Mouse (Mus musculus) thymus, postnatal 25 days (tissue): ENCODE results near the gene Atg16l2.
A peak's percentile ranks its signal among the peaks of the same experiment; 100 is the strongest.

Source experiments
- DNase-seq: peaks from one replicate; pipeline ENCODE4 v3.0.0; 2022

The Atg16l2 gene

DNA sequence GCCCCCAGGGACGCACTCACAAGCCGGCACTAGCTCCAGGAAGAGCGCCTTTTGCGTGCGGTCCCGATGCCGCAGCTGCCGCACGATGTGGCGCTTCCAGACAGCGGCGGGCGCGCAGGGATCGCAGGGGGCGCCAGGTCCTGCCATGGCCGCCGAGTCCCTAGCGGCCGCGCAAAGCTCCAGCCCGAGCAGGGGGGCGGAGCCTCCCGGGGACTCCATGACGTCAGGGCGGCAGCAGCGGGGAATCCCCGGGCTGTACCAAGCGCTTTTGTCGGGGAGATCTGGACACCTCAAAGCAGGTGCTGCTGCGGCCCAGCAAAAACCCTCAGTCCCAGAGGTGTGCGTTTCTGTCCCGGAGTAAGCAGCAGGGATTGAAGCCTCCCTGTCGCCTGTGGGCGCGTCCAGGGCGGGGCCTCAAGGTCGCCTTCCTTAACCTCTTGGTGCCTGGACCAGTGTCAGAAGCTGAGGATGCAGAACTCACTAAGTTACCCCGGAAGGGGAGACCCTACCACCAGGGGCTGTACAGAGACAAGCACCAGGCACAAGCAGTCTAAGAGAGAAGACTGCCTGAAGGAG is at the start of gene Atg16l2:
Gene Atg16l2 (minus strand): TSS at position 371 of the 576 bp plus-strand sequence.
- peak; percentile 98 for DNase-seq

DNA sequence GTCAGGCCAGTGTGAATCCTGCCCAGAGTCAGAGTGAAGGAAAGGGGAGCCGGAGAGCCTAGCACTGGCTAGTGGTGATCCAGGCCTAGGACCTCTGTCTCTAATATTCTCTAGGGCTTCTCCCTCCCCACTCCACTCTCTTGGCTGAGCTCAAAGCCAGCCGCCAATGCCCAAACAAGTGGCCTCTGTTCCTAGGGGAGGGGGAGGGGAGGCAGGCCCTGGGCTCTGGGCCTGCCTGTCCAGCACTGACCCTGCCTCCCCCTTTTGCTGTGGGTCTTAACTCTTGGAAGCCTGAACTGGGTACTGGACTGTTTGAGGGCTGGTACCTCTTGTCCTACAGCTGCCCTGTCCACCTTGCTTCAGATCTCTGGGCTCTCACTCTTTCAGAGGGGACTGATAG is 47.8 kb upstream of the Atg16l2 start:
- DNase-seq, result no peak

DNA sequence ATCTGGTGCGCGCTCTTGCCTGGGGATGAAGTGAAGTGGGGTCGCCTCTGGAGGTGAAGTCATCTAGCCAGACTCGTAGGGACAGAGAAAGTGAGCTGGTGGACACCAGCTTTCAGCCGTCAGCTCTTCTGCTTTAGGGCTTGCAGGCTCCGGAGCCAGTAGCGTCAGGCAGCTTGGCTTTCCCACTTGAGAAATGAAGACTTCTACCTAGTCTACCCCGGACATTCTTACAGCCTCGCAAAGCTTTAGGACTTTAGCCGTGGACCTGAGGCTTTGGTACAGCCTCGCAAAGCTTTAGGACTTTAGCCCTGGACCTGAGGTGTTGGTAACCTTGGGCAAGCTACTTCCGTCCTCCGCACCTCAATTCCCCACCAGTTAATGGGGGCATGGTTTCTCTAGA is 46.3 kb upstream of the Atg16l2 start:
- DNase-seq, result no peak

DNA sequence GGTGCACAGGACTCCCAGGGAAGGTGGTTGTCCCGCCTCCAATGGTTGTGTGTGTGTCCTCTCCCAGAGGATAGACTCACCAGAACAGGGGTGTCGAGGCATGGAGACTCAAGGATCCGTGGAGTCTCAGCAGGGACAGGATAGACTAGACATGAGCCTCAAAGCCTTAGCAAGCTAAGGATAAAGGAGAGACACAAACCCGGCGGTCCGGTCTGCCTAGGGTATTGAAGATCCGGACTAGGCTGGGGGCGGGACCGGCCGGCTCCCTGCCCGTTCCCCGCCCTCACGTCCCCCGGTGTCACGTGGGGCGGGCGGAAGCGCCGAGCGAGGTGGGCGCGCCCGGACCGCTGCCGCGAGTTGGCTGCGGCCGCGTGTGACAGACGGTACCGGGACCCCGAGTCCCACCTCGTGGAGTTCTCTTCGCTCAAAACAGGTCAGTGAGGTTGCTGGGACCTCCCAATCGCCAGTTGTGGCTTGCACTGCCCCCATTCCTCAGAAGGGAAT is 45.8 kb upstream of the Atg16l2 start, which contains the start of gene Arap1:
Gene Arap1 (plus strand): TSS at position 301 of the 504 bp plus-strand sequence.
- peak; percentile 64 for DNase-seq

DNA sequence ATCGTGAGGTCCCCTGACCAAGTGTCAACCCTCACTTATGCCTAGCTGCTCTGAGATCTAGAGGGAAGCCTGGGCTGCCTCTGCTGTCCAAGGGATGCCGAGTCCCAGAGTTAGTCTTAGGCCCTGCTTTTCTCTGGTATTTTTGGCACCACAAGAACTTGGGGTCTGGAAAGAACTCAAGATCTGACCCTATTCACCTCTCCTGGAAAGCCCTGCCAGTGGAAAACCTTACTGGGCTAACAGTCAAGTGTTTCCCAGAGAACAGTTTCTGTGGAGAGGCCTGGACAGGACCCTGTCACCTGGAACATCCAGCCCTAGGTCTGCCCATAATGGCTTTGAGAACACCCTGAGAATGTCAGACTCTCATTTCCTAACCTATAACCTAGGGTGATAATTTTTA is 44.9 kb upstream of the Atg16l2 start:
- no peak for DNase-seq

DNA sequence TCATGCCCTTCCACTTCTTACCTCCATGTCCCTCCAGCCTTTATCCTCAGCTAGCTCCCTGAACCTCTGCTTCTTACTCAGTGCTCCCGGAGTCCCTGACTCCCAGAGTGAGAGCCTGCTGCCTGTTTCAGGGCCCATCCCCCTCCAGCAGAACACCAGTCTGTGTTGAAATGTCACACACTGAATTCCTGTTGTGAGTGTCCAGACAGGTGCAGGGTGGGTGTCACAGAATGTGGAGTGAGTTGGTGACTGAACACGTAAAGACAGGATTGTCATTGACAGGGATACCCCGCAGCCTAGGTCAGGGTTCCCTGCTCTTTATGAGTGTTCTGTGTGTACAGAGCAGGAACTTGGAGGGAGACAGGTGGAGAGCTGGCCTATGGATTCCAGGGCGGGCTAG is 42.8 kb upstream of the Atg16l2 start:
- no peak for DNase-seq

DNA sequence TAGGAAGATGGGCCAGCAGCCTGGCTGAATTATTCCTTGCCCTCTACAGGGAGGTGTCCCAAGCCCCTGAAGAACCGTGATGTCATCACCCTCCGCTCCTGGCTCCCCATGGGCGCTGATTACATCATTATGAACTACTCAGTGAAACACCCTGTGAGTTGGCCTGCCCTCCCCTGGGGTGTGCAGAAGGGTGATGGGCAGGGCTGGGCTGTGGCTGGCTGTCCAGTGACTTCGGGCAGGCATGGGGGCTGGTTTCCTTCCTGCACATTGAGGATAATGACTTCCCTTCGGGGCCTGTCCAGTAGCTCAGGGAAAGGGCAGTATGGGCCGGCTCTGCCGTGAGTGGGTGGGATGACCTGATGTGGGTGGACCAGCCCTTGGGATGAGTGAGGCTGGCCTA is 41.1 kb upstream of the Atg16l2 start:
- DNase-seq, result no peak

DNA sequence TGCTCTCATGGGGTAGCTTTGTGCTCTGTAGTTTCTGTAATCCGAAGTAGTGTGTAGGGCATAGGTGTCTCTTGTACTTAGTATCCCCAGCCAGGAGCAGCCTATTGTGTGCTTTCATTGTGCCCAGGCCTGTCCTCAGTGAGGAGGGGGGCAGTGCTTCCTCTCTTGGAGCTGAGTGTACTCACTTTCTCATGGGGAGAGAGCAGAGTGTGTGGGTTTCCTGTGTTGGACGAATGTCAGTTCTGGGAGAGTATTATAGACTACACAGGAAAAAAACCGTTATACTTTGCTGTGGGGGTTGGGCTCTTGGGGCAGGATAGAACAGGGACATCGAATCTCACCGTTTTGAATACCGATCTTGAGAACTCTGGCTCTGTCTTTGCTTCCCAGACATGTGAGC is 39.4 kb upstream of the Atg16l2 start:
- peak; percentile 56 for DNase-seq

DNA sequence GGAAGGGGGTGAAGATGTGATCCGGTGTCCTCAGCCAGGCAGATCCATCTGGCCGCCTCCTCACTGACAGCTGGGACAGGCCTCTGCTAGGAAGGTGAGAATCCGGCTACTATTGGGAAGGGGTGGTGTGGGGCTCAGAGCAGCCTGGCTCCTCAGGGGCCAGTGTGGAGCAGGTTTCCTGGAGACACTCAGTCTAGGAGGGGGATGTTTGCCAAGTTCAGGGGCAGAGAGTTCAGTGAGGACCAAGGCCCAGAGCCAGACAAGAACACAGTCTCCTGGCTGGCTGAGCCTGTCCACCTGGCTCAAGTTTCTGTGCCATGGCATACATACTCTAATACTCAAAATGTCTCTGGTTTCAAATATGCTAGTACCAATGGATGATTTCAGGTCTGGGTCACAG is 35.4 kb upstream of the Atg16l2 start:
- DNase-seq, result no peak

DNA sequence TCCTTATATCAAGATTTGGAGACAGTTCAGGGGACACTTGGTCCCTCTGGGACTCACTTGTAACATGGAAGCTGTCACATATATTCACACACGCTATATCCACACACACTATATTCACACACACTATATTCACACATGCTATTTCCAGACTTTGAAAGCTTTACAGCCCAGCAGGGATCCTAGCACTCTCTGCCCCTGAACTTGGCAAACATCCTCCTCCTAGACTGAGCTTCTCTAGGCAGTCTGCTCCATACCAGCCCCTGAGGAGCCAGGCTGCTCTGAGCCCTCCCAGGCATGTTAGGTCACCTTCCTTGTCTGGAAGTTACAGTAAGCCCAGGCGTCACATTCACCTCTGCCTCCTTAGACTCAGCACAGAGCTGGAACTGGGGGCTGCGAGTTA is 34.6 kb upstream of the Atg16l2 start:
- DNase-seq, result no peak

DNA sequence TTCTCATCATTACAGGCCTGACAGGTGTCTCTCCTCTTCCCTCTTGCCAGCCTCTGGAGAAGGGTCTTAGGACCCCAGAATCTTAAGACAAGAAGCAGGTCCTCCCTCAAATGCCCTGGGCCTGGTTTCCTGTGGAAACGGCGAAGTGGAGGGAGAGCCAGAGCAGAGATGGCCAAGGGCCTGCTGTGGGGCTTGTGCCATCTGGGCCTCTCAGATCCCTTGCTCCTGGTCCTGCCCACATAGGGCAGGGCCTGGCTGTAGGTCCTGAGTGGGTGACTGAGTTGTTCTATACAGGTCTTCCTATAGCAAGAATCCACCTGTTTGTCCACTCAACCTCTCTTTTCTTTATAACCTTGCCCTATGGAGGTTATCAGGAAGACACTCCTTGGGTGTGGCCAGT is 33.2 kb upstream of the Atg16l2 start:
- DNase-seq, result no peak

DNA sequence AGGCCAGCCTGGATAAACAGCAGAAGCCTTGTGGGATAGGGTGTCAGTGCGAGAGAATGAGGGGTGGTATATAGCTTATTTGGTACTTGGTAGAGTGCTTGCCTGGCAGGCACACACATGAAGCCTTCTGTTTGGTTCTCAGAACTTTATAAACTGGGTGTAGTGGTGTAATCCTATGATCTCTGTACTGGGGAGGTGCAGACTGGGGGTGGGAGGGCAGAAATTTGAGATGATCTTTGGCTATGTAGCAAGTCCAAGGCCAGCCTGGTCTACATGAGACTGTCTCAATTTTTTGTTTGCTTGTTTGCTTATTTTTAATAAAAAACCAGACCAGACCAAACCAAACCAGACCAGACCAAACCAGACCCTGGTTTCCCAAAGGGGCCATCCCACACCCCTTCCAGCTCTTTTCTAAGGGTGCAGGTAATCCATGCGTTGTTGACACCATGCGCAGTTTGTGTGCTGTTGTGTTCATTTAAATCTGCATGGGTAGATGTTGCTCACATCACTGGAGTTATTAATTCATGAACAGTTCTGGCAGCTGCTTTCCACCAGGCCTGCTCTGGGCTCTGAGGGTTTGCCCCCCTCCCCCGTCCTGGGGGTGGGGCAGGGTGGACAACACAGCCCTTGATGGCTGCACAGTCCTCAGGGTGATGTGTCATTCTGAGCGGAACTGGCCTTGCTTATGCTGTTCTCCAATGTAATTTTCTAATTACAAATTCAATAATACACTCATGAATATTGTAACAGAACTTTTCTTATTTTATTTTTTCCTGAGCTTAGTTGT is 30.2 kb upstream of the Atg16l2 start:
- no peak for DNase-seq

DNA sequence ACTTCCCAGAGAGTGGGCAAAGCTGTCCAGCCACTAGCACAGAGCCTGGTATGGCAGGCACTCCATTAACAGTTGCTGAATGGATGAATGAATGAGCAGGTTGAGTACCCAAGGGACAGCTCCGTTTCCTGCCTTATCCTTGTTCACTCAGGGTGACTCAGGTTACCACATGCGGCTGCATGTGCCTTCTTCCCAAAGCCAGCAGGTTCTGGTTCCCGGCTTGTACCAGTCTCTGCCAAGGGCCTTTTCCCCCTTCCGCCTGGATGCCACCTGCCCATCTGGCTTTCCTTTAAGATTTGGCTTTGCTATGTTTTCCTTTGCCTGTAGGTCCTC is 28.8 kb upstream of the Atg16l2 start:
- no peak for DNase-seq

DNA sequence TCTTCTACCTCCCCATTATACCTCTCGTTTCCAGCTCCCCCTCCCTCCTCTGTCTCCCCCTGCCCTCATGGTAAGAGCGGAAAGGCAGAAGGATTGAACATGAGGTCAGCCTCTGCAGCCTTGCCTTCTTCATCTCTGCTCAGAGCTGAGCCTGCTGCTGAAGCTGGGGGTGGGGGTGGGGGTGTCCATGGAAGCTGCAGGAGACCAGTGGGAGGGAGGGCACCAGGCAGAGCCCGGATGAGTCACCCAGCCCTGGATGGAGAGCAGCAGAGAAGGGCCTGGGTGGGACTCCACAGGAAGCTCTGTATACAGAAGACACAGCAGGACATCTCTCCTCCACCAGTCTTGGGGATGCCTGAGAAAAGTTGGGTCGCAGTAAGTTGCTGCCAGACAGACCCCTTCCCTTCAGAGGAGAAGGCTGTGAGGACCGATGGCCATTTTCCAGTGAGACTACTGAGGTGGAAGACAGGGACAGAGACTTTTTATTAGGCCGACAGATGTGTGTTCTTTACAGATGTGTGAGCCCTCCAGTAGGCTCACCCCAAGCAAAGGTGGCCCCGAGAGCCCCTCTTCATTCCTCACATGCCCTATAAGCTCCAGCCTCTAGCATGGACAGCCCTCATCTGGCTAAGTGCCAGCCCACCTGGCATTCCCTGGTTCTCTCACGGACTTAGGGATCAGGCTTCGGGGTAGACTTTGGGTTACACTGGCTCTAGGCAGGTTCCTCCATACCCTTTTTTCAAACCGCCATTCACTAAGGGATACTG is 28.2 kb upstream of the Atg16l2 start:
- no peak for DNase-seq

DNA sequence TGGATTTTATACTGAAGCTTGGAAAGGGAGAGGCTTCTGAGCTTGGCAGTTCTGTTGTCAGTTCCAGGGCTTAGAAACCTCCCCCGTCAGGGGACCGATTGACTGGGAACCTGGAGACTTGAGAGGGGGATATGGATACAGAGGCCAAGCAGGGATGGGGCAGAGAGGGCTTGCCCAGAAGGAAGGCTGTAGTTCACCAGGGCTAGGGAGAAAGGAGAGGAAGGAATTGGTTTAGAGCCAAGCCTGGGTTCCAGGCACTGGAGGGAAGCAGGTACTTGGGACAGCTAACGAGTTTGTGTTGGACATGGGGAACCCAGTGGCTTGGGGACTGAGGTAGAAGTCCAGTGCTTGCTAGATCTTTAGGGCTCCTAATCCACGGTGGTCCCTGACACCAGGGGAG is 27.6 kb upstream of the Atg16l2 start:
- no peak for DNase-seq

DNA sequence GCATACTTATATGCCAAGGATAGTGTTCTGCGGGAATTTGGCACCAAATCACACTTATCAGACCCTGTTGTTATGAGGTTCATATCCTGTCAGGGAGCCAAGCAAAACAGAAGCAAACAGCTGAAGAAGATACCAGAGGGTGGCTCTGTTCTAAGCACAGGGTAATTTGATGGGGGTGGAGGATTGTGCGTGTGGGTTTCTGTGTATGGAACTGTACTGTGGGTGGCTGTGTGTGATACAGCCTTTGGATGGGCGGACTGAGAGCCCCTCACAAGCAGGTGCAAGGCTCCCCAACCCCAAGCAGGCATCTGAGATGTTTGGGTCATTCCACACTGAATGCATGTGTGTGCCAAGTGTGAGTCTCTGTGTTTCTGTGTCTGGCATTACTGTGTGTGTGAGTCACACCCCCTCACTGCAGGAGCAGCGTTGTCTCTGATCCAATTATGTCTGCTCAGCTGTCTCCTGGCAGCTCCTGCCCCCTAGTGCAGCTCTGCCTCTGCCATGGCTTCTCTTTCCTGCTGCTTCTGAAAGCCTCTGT is 26.6 kb upstream of the Atg16l2 start:
- DNase-seq, result no peak

DNA sequence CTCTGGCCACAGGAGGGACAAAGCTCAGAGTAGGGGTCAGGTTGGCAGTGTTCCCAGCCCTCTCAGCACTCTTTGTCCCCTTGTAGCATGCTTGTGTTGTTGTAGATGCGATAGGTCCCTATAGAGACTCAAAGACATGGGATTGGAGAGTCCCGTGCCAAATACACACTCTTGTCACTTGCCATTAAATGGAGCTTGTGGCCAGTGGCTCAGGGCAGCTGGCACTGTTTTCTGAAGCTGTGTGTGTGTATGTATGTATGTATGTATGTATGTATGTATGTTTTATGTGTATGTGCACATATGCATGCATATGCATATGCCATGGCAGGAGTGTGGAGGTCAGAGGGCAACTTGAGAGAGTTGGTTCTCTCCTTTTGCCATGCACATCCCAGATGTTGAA is 25.7 kb upstream of the Atg16l2 start:
- no peak for DNase-seq

DNA sequence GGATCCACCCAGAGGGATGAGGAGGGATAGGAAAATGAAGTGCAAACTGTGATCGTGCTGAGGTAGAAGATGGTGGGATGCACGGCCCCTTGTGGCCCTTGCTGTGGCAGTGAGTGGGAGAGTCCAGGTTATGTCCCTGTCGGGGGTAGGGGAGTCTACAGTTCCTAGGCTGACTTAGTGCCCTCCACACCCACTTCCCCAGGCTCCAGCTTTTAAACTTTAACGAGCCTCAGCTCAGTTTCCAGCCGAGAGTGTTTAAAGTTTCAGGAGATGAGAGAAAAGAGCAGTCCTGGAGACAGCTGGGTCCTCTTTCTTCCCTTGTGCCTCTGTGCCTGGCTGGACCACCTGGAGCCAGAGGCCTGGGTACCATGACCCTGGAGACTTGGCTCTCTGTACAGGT is 25.2 kb upstream of the Atg16l2 start:
- no peak for DNase-seq

DNA sequence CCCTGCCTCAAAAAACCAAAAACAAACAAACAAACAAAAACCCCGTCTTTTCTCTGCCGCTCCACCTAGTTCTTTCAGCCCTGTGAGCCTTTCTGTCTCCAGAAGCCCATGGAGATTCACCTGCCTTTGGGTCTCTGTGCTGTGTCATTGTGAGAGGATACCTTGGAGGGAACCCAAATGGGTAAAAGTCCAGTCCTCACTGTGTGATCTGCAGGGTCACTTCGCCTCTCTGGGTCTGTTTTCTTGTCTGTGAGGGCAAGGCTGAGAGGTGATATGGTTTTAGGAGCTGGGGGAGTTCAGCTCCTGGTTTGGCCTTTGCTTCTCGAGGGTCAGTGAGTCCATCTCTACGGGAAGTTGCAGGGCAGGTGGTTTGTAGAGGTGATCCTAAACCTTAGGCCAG is 24.0 kb upstream of the Atg16l2 start:
- no peak for DNase-seq

DNA sequence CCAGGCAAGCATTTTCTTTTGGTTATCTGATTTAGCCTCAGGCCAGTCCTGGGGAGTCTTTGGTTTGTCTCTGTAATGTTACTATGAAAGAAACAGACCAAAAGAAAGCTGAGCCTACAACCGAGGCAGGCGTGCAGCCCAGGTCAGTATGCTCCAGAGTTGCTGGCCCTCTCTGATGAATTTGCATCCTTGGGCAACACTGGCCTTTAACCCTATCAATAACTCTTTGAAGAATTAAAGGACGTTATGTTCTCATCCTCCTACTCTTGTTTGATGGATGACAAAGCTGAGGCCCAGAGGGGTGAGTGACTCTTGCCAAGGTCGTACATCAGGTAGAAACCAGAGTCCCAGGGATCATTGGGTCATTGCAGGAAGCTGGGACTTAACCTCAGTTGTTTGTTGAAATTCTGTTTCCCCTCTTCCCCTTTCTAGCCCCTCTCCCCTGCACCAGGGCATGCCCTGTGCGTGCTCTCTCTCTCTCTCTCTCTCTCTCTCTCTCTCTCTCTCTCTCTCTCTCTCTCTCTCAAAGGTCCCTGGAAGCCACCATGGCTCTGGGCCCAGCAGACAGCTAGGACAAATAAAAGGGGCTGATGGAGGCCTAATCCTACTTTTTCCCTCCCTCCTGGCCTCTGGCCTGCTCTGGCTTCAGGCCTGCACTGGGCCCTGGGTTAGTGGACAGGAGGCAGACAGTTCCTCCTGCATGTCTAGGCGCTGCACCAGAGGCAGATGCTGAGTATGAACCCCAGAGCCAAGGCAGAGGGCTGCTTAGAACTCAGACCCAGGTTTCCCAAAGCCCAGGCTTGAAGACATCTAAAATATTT is 22.3 kb upstream of the Atg16l2 start:
- DNase-seq, result no peak

DNA sequence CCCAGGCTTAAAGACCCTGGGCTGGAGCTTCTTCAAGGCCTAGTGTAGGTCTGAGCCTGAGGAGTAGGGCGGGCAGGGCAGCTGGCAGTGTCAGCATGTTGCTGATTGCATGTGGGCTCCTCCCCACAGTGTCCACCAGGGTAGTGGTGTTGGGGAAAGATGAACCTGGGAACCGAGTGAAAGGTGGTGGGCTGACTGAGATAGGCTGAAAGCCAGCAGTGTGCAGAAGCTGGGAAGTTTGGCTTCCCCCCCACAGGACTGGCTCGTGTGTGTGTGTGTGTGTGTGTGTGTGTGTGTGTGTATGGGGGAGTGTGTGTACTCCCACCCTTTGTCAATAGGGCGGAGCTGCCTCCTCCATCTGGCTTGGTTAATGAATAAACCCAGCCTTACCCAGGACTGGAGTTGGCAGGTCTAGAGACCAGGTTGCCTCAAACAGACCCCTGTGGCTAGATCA is 21.1 kb upstream of the Atg16l2 start:
- no peak for DNase-seq

DNA sequence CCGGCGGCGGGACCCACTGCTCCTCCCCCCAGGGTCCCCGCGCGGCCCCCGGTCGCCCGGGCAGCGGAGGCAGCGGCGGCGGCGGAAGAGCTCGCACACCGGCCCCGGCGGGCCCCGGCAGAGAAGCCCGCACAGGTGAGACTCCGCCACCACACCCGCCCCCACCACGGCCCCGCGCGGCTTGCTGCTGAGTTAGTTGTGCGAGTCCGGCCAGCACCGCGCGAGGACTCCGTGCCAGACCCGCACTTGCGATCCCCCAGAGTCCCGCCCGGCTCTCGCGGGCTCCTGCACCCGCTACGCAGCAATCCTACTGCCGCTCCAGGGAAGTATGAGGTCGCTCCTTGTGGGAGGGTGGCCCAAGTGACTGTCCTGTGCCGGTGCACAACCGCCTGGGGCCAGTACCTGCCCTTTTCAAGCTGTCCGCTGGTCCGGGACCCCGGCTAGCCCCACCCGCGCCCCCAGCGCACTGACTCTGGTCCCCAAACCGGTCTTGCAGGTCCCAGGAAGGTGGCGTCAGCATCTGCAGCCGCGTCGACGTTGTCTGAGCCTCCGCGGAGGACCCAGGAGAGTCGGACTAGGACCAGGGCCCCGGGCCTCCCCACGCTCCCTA is 19.3 kb upstream of the Atg16l2 start:
- DNase-seq, result peak; percentile 40
